Mouse (Mus musculus): Measurements from ENCODE around the gene Sall1.

Gene Sall1

DNA sequence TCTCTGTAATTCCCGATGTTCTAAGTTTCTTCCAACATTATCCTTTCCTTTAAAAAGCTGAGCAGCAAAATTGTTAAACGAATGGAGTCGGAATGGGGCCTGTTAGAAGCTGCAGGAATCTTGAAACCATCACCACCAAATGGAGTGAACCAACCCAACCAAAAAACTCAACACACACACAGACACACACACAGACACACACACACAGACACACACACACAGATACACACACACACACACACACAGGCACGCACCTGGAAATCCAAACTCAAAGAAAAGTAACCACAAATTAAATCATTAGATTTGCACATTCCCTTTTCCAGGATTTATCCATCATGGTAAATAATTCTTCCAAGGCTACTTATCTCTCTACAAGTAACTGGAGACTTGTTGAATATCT lies 5.0 kb downstream of the Sall1 start:
- DNase-seq (ENCODE audit: low spot score in 2 of 2) = no peak

DNA sequence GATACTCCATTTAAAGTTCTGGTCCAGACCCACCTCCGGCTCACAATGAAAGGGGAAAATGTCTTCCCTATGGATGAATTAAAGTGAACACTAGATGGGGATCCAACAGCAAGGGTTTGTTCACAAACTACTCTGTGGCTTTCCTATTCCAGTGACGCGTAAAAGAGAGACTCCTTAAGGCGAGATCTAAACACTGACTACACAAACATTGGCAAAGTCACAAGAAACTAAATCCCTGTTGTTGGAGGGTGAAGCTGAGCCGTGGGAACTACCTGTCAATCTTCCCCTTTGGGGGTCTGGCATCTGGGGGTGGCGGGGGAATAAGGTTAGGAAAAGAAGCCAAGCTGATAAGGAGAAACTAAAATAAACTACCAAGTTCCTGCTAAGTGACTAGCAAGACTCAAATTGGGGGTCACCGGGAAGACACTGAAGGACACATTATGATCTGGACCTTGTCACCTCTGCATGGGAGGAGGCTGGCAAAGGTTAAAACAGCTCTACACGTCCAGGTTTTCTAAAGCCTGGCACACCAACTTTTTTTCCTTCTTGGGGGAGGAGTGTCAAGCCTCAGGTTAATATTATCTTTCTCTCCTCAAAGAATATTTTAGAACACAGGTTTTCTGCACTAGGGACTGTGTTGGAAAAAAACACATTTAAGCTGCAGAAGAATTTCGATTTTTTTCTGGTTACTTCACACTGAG lies 6.3 kb downstream of the Sall1 start:
- no peak for DNase-seq (ENCODE audit: low spot score in 2 of 2)

DNA sequence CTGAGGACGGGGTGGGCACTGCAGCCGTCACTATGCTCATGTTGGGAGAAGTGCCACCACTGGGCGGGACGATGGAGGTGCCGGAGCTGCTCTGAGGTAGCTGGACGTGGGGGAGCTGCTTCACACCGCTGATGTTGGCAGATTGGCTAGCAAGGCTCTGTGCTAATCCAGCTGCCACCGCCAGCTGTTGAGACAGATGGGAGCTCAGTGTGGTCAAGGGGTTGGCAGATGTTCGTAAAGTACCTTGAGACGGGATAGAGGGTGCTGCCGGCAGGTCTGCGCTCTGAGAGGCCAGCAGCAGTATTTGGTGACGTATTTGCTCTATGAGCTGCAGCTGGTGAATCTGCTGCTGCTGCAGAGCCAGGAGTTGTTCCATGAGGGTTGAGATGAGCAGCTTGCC lies 11.6 kb downstream of the Sall1 start:
- DNase-seq (ENCODE audit: low spot score in 2 of 2) = no peak

DNA sequence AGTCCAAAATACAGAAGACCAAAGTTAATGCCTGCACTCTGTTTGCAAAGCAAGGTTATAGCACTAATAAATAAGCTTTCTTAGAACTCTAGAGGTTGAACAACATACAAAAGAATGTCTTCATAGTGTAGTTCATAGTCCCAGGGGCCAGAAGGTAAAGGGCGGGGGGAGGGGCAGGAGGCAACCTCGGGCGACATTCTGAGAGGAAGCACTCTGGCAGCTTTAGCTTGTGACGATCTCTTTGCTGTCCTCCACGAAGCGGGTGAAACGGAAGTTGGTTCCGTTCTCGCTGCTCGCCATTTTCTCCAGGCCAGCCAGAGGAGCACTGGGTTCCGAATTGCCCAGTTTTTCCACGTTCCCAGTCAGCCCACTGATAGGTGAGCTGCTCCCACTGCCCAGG lies 15.8 kb downstream of the Sall1 start:
- DNase-seq (ENCODE audit: low spot score in 2 of 2) = no peak

DNA sequence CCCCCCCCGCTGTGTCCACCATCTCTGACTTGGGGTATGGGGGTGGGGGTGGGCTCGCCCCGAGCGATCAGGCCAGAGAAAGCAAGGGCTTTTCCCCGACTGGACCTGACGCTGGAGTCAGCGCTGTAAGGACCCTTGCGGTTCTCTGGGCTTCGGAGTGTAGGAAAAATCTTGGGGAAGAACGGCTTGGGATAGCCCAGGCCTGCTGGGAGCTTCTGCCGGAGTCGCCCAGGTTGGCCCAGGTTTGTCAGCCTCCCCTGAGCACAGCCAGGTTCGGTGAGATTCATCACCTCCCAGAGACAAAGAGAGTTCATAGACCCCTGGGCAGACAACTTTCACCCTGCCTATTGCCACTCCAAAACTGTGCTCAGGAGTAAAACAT lies 17.8 kb downstream of the Sall1 start:
- DNase-seq (ENCODE audit: low spot score in 2 of 2) = no peak

DNA sequence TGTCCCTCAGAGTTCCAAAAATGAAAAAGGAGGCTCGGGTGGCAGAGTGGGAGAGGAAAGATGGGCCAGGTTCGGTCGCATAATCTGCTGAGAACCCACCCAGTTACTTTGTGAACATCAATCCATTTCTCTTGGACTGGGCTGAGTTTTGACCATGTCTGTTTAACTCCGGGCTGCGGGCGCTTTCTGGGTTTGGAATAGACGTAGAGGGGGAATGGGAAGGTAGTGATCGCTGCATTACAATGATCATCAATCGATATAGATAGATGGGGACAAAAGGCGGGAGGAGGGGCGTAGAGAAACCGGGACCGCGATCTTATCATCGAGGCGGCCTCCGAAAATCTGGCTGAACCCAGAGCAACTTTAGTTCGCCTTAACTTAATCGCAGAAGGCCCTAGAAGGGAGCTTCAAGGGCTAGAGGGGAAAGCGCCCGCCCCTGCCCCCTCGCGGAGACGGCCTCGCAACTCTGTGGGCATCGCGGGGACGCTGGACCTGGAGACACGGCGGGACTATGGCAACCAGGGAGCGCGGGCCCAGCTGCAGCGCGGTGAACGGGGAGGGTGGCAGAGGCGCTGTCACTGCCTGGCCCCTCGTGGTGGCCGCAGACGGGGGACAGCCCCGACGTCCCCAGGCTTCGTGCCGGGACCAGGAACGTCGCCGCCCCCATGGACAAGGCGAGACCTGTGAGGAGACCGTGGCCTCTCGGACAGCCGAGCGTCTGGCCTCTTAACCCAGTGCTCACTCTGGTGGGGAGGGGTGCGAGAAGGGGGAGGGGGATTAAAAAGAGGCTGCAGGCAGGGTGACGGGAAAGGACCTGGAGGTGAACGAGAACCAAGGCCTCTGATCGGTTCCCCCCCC lies 18.5 kb downstream of the Sall1 start:
- DNase-seq (ENCODE audit: low spot score in 2 of 2) = no peak

DNA sequence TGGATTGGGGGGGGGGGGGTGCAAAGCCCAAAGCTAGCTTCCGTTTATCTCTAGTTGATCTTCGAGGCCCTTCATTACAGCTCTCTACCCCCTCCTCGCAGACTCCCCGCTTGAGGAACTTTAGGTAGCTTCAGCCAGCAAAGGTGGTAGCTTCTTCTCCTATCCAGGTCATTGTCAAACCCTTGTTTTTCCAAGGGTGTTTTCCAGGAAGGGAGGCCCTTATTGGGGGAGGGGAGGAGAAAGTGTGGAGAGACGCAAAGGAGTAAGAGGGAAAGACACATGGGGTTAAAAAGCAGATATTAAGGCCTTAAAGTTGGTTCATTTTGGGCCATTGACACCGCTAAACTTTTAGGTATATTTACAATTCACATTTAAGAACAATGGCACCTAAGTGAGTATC lies 19.2 kb downstream of the Sall1 start:
- no peak for DNase-seq (ENCODE audit: low spot score in 2 of 2)

DNA sequence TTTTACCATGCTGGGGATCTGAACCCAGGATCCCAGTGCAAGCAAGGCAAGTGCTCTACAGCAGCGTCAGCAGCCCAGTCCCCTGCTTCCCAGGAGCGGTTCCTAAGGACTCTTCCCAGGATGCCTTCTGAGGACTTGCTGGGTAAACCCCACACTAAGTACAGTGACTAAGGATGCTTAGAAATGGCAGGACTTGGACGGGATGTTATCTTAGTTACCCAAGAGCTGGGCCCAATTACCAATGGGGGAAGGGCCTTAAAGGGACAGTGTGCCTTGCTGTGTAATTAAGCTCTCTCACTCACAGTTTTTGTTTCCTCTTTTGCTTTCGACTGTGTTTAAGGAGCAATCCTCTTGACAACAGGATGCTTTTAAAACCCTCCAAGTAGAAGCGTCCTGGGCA lies 22.8 kb downstream of the Sall1 start:
- no peak for DNase-seq (ENCODE audit: low spot score in 2 of 2)

DNA sequence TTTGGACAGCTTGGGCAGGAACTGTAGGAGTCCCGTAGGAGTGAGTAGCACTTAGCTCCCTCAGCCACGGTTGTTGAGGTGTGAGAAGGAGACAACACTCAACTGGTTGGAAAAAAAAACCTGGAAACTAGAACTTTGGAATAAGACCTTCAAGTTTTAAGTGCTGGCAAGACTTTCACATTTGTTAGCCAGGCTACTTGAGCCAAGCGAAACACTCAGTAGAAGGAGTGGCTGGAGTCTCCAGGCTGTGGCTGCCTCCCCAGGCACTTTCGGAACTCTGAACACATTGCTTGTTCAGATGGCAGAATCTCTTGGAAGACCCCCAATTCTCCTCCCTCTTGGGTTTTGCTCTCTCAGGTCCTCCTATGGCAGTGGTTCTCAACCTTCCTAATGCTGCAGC lies 26.1 kb downstream of the Sall1 start:
- no peak for DNase-seq (ENCODE audit: low spot score in 2 of 2)

DNA sequence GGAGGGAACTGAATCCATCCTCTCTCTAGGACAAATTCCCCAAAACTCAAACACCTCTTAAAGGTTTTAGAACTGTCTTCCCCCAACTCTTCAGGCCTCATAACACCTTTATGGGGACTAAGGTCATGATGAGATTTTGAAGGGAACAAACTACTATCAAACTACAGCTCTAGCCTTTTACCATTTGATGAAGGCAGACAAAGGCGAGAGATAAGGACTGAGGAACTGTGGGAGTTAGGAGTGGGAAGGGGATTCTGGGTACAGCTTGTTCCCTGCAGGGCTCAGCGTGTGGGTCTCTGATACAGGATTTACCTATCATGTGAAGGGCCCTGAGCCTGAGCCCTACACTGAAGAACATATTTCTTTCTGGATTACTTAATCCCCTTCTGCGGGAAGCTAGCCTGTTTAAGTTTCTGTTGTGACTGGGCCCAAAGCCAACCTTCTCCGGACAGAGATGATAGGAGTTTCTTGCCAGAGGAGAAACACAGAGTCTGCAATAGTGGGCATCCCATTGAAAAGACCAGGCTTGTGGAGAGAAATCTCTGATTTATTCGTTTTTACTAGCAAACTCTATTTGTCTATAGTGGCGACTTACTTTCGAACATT lies 27.4 kb downstream of the Sall1 start:
- no peak for DNase-seq (ENCODE audit: low spot score in 2 of 2)

DNA sequence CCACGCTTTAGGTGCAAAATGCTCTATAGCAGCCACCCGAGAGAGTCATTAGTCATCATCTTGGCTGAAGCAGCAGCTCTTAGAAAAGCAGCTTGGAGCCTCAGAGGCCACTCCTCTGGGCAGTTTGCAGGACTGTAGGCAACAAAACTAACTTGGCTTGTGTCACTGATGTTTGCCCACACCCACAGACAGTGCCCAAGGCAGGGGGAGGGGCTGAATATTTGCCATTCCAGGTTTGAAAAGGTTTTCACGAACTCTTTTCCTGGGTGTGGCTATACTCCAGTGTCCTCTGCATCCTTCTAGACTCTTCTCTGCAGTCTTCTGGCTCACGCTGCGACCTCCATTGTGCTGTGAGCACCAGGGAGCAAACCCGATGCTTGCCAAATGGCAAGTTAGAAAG lies 28.4 kb downstream of the Sall1 start:
- DNase-seq (ENCODE audit: low spot score in 2 of 2) = no peak

DNA sequence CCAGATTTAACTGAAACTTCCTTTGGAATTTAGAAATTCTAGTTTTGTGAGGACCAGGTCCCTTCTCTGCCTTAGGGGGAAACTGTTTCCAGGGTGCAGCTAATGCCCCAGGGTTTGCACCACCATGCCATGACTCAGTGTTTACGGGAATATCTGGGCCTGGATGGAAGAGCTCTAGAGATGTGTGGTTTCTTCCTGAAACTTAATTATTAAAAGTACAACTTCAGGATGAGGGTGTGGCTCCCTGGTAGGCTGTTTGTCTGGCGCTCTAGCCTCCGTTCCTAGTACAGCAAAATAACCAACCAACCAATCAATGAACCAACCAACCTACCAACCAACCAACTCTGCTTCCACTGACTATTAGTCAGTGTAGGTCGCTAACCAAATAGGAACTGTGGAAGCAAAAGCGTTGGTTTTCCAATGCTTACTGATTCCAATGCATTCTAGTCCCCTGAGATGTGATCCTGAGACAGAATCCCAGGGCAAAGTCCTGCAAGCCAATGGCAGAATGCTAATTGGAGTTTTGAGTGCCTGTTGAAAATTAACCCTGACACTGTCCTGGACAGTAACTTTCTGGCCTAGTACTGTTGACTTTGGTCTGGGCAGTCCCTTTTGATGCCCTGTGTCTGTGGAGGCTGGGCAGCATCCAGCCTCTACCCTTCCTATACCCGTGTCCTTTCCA lies 31.0 kb downstream of the Sall1 start:
- DNase-seq (ENCODE audit: low spot score in 2 of 2) = no peak

DNA sequence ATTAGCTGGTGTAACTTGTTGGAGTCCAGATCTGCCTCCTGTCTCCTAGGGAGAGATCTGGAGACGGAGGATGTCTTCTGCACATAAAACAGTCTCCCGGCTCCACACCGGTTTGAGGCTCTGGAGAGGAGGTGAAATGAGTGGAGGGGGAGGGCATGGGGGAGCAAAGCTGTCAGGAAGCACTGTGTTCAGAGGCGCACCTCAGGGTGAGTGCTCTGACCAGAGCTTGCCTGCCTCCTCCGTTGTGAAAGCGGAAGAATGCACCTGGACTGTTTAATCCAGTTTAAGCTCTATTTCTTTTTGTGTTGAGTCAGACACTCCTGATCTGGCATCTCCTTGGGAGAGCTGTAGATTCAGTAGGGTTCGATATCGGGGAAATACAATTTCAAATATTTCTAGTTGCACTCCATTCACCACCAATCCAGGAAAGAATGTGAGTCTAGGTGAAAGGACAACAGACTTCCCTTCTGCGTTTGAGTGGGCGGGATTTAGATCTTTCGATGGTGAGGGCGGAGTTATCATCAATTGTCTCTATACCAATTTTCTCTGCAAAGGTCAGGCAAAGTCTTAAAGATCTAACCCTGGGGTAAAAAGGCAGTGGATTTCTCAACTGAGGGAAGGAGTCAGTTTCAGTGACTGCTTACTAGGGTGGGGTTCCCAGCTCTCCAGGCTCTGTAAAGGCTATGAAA lies 31.8 kb downstream of the Sall1 start:
- DNase-seq (ENCODE audit: low spot score in 2 of 2) = no peak

DNA sequence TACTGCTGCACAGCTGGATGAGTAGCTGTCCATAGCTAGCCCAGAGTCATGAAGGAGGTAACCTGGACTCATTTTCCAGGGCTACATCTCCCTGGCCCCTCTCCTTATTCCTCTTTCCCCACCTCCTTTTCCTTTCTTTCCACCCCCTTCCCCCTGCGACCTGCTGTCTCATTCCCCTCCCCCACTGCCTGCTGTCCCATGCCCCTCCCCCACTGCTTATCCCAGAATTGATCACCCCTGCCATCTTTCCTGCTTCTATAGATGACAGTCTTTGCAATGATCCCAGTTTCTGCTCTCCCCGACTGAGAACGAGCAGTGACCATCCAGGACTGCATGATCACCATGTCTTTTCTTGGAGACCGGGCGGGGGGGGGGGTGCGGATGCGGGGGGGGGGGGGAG lies 35.2 kb downstream of the Sall1 start:
- no peak for DNase-seq (ENCODE audit: low spot score in 2 of 2)

DNA sequence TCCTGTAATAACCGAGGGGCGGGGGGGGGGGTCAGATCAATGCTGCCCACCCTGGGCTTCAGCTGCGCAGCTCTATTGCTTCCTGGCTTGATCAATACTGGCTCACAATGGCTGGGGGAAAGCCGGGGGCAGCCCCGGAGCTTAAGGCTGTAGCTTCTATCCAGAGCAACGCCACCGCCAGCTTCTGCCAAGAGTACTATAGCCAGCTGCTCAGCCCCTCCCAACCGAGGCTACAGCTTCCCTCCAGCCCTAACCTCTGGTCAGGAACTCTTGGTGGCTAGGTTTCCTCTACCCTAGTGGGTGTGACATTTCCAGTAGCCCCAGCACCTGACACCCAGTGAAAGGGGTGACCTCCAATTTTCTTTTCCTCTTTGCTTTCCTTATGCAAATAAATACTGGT lies 36.8 kb downstream of the Sall1 start:
- DNase-seq (ENCODE audit: low spot score in 2 of 2) = no peak

DNA sequence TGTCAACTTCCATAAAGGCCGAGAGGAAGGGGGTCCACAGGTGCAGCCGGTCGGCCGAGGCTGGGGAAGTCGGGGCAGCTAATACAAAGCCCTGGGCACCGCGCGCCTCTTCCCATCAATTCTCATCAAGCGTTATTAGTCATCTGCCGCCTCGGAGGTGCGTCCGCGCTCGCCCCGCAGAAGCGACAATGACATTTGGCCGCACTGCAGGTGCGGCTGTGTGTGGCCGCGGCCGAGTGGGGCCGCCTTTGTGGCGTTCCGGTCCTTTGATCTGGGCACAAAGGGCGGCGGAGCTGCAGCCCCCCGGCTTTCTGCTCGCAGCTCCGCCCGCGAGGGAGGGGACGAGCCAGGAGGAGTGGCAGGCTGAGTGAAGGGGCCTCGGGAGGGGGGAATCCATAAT lies 37.5 kb downstream of the Sall1 start:
- DNase-seq (ENCODE audit: low spot score in 2 of 2) = no peak

DNA sequence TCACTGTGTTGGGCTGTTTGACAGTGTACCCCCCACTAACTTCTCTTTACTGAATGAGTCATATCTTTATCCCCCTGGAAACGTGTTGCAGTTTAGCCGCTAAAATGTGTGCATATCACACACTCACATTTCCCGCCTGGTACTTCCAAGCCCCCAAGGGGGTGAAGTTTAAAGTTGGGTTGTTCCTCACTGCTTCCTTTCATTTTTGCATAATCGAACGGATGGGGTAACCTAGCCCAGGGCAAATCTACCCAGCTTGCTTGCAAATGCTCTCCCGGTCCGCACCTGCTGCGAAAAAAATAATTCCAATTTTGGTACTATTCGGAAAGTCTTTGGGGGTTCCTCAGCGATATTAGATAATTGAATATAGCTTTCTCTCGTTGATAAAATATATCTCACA lies 38.2 kb downstream of the Sall1 start:
- no peak for DNase-seq (ENCODE audit: low spot score in 2 of 2)

DNA sequence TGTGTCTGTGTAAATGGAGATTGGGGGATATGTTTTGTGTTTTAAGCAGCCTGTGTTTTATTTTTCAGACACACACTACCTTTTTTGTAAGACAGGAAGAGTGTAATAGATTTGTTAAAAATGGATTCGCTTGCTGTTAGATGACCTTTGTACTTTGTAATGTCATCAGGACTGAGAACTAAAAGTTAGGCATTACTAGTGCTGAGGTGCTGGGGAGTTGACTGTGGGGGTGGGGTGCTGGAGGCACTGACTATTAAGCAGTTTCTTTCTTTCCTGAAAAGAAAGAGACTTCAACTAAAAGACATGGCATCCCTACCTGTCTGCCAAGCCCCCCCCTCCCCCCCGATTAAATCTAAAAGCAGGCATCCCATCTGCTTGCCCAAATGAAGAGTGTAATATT lies 39.9 kb downstream of the Sall1 start:
- no peak for DNase-seq (ENCODE audit: low spot score in 2 of 2)

DNA sequence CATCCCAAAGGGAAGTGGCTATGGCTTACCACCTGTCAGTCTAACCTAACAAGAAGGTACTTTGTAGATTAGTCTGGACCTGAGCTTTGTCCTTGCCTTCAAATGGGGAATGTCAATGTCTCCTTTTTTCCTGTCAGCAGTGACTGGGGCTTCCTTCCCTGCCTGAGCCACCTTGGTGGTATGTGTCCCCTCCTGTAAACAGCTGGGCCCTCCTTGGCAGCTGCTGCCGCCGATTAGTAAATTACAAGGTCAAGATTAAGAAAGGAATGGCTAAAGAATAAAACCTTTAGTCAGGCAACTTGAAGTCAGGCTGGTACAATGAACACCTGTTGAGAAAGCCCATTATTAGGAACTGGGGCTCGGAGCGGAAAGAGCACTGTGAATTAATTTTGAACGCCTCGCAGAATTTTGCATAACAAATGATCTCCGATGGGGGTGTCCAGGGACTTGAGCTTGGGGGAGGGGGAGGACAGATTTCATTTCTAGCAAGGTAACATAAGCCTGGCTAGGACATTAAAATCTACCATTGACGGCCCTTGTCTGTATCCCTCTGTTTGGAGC lies 40.5 kb downstream of the Sall1 start:
- no peak for DNase-seq (ENCODE audit: low spot score in 2 of 2)

DNA sequence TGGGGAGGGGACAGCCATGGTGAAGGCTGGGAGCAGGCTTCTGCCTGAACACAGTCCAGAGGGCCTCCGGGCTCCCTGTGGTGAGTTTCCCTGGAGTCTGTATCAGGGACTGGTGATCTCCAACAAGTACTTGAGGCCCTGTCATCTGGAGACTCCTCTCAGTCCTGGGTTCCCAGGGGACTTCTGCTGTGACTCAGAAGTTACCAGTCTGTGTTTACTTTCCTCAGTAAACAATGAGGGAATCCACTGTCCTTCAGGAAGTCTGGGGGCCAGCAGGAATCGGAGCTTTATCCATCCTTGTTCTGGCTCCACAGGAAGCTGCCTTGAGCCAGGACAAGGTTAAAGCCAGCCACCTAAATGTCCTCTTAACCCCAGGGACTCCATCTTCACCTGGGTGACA lies 41.8 kb downstream of the Sall1 start:
- no peak for DNase-seq (ENCODE audit: low spot score in 2 of 2)

DNA sequence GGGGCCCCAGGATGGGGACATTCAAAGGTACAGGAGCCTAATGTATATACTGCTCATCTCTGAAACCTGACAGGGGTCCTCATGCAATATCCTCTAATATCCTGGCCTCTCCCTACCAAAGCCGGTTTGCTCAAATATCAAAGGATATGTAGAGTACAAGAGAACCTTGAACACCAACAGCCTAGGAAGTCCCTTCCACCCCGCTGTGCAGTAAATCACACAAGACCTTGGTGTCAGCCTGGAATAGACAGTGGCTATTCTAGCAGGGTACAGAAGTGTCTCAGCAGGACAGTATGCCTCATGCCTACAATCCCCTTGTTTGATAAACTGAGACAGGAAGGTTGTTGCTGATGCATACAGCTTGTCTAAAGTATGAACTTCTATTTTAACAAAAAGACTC lies 46.7 kb downstream of the Sall1 start:
- DNase-seq (ENCODE audit: low spot score in 2 of 2) = no peak
